Mouse (Mus musculus): ENCODE data around the gene Vmn1r148.
"Not testable (repeated sequence)": the region's sequence is repeated elsewhere in the genome, so short reads cannot be mapped to it uniquely, and the experiment has no call there.

Gene Vmn1r148

DNA sequence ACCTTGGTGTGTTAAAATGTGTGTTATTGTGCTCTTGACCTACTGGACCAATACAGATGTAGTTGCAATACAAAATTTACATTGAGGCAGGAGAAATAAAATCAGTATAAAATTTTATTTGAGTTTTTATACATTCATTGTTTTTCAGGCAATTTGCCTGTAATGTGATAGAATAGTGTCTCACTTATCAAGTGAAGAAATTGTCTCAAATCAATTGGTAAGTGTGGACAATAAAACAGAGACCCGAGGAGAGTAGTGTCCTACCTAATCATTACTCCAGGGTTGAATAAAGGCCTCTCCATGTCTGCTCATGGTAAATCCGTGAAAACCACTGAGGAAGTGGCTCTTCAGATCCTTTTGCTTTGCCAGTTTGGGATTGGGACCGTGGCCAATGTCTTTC is at the start of gene Vmn1r148:
Gene Vmn1r148 (plus strand): TSS at position 301 of the 400 bp plus-strand sequence.
- not testable (repeated sequence) for DNase-seq

DNA sequence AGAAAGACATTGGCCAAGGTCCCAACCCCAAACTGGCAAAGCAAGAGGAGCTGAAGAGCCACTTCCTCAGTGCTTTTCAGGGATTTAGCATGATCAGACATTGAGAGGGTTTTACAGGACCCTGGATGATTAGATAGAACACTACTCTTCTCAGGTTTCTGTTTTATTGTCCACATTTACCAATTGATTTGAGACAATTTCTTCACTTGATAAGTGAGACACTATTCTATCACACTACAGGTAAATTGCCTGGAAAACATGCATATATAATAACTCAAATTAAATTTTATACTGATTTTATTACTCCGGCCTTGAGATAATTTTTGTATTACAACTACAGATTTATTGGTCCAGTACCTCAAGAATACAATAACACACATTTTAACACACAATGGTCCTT is 42.4 kb upstream of the Vmn1r148 start, which contains the start of gene Gm8660:
Gene Gm8660 (minus strand): TSS at position 101 of the 400 bp plus-strand sequence.
- DNase-seq = not testable (repeated sequence)

DNA sequence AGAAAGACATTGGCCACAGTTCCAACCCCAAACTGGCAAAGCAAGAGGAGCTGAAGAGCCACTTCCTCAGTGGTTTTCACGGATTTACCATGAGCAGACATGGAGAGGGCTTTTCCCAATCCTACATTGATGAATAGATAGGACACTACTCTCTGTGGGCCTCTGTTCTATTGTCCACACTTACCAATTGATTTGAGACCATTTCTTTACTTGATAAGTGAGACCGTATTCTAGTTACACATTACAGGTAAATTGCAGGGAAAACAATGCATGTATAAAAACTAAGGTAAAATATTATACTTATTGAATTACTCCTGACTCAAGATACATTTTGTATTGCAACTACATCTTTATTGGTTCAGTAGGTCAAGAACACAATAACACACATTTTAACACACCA is 24.7 kb downstream of the Vmn1r148 start, which contains the start of gene Vmn1r149:
Gene Vmn1r149 (minus strand): TSS at position 101 of the 400 bp plus-strand sequence.
- not testable (repeated sequence) for DNase-seq

DNA sequence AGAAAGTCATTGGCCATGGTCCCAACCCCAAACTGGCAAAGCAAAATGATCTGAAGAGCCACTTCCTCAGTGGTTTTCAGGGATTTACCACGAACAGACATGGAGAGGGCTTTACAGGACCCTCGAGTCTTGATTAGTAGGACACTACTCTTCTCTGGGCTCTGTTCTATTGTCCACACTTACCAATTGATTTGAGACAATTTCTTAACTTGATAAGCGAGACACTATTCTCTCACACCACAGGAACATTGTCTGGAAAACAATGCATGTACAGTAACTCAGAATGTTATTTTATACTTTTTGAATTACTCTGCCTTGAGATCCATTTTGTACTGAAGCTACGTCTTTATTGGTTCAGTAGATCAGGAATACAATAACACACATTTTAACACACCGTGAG is 50.6 kb downstream of the Vmn1r148 start, which contains the start of gene Gm10665:
Gene Gm10665 (minus strand): TSS at position 101 of the 400 bp plus-strand sequence.
- not testable (repeated sequence) for DNase-seq
